Mouse (Mus musculus) thymus, adult 2 months (tissue): ENCODE data around the gene Rhog.

Experiments
- CTCF ChIP-seq: fragments of 200-500 bp; IDR thresholded peaks from 2 replicates; pipeline ENCODE4 v1.5.1; 2012; ENCODE audit warnings: mild to moderate bottlenecking, control low read depth, low read length, moderate library complexity, borderline replicate concordance; ENCODE audit not compliant: control insufficient read depth, poor library complexity, insufficient read depth; ENCODE audit errors: extremely low read depth
- POLR2A ChIP-seq: fragments of 200-500 bp; IDR thresholded peaks from 2 replicates; pipeline ENCODE4 v1.6.1; 2012; ENCODE audit warnings: mild to moderate bottlenecking, low read length, control low read depth, moderate library complexity; ENCODE audit not compliant: control insufficient read depth, poor library complexity, insufficient read depth; ENCODE audit errors: extremely low read depth

GRCm38 (mm10) chr7:102222336-102222735 lies 33.5 kb downstream of the Rhog start:
- TF ChIP-seq POLR2A (no peak), CTCF (no peak)
